Mouse (Mus musculus) ES-E14 (cell line): ENCODE results near the gene Hoxa1.

Experiments
- HCFC1 ChIP-seq: IDR thresholded peaks from 2 replicates; pipeline ENCODE4 v1.6.1; 2012; ENCODE audit warnings: low read length, inconsistent platforms, borderline replicate concordance; ENCODE audit not compliant: insufficient read depth
- ZC3H11A ChIP-seq: IDR thresholded peaks from 2 replicates; pipeline ENCODE4 v1.6.1; 2012; ENCODE audit warnings: low read depth, mild to moderate bottlenecking, inconsistent platforms, low read length, borderline replicate concordance
- ZNF384 ChIP-seq: IDR thresholded peaks from 2 replicates; pipeline ENCODE4 v1.6.1; 2012; ENCODE audit warnings: low read depth, low read length, inconsistent platforms

DNA sequence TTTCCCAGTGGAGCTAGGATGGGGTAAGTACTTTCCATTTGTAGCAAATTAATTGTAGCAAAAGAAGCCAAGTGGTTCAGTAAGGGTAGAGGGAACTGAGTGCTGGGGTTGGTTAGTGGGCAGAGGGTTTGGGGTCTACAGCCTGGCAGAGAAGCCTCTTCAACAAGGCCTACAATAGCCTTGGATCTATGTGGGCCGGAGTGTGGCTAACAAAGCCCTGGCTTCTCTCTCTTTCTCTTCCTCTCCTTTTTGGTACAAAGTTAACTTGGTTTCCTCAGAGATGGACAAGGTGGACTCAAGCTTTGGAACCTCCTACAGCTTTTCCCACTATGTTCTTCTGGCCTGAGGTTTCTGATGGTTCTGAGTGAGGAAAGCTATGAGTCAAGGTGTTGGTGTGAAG, 43.2 kb upstream of the Hoxa1 start:
- no peak for TF ChIP-seq ZNF384
- TF ChIP-seq ZC3H11A = no peak
- no peak for TF ChIP-seq HCFC1
